Mouse (Mus musculus) thymus, adult 18-20 months (tissue): Measurements from ENCODE around the gene Gm49450.
"Not testable (repeated sequence)": the region's sequence is repeated elsewhere in the genome, so short reads cannot be mapped to it uniquely, and the experiment has no call there.

Experiments
- DNase-seq, 2 experiments: peaks; one replicate each; pipeline ENCODE4 v3.0.0; 2022; ENCODE audit warnings: mixed read lengths in 2 of 2

The Gm49450 gene

DNA sequence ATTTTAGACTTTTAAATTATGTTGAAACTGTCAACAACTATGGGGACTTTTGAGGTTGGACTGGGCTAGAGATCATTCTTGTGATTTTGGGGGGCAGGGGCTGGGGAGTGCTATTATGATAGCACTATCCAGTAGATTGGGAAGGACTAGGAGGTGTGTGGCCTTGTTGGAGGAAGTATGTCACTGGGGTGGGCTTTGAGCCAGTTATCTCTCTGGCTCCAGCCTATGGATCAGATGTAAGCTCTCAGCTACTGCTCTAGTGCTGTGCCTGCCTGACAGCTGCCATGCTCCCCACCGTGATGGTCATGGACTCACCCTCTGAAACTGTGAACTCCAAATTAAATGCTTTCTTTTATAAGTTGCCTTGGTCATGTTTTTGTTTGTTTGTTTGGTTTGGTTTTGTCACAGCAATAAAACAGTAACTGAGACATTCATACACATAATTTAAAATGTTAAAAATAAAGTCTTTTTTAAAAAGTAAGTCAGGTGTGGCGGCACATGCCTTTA, 30.3 kb downstream of the Gm49450 start:
- DNase-seq, result no peak

DNA sequence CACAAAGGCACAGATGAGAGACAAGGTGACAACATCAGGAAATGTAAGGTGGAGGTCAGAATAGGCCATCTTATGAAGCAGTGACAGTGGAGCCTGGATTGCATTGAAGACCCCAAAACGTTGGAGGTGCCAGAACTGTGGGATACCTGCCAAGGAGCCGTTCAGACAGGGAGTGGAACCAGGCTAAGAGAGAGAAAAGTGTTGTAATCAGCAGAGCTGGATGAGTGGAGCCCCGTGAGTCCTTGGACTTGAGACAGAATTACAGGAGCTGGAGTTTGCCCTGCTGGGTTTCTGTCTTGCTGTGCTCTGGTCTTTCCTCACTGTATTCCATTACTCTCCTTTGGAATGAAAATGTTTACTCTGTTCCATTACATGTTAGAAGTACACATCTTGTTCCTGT, 30.8 kb downstream of the Gm49450 start:
- DNase-seq, result no peak

GRCm38 (mm10) chr15:98921510-98921909, 31.8 kb downstream of the Gm49450 start:
- DNase-seq, result no peak

GRCm38 (mm10) chr15:98918499-98918895, 34.9 kb downstream of the Gm49450 start:
- not testable (repeated sequence) for DNase-seq

DNA sequence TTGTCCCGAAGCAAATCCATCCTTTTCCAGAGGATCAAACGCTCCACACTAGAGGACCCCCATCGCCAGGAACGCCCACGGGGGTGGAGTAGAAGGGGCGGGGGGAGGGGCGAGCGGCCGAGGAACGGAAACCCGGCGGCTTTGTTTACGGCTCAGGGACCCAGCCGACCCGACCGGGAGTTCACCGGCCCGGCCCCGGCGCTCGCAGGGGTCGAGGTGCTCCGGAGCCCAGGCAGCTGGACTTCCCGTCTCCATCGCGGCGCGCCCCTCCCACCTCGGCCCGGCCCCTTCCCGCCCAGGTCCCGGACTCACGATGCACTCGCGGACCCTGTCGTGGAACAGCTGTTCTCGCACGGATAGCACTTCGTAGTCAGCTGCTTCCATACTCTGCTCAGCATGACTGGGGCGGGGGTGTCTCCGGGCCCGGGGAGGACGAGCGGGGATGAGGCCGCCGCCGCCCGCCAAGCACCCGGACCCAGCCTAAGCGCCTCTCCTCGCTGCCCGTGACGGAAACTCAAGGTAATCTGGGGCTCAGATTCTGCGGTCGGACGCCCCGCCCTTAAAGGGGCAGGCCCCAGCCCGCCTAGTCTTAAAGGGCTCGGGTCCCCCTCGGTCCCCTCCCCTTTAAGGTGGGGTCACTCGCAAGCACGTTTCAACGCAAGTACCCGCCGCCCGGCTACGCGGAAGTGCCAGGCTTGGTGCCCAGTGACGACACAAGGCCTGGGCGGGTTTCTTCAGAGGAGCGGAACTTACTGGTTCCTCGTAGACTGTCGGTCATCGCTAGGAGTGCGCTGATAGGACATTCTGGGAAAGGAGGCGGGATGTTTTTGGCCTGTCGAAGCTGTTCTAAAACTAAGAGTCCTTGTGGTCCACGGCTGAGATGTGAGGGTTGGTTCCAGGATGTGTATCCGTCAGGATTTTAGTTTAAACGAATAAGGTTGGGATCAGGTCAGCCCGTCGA, 35.5 kb downstream of the Gm49450 start, which contains the start of gene Lmbr1l:
Gene Lmbr1l, minus strand, starts transcription at position 694 of the 961 bp plus-strand sequence.
- DNase-seq, result peak; percentile 100

- no peak for DNase-seq
These were observed 36.3 kb downstream of the Gm49450 start for GRCm38 (mm10) chr15:98917091-98917490.

DNA sequence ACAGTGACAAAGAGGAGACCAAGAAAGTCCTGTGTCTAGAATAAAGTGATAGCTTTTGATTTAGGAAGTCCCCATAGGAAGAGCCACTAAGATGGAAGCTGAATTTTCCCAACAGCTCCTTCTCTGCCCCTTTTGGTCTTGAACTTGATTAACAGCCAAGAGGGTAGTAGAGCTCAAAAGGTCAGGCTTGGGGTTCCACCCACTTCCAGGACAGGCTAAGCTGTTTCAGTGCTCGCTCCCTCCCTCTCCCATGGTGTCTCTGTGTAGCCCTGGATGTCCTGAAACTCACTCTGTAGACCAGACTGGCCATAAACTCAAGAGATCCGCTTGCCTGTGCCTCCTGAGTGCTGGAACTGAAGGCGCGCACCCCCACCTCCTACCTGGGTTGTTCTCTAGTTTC, 37.3 kb downstream of the Gm49450 start:
- DNase-seq, result no peak

DNA sequence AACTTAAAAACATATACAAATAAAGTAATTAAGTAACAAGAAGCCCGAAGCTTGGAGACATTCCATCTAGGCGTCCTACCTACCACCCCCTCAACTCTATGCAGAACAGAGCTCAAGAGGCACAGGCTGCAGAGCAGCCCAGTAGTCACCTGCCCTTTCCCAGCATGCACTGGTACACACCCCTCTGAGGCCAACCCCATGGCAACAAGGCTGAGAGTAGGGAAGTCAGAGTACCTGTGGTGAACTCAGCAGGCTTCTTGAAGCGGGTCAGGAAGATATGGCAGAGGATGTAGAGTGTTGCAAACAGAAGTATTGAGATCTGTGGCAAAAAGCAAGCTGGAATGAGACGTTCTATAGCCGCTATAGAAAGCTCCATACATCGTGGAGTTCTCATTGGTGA, 38.4 kb downstream of the Gm49450 start:
- DNase-seq, result no peak

- no peak for DNase-seq
These were observed 48.7 kb downstream of the Gm49450 start for GRCm38 (mm10) chr15:98904692-98905091.

GRCm38 (mm10) chr15:98902600-98902999, 50.8 kb downstream of the Gm49450 start:
- DNase-seq, result no peak

DNA sequence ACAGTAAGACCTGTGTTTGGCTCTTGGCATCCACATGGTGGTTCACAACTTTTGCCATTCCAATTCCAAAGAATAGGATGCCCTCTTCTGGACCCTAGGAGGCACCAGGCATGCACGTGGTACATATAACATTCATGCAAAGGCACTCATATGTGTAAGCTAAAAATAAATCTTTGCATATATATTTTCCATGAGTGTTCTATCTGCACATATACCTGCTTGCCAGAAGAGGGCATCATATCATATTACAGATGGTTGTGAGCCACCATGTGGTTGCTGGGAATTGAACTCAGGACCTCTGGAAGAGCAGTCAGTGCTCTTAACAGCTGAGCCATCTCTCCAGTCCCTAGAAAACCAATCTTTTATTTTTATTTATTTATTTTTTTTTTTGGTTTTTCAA, 51.8 kb downstream of the Gm49450 start:
- no peak for DNase-seq

GRCm38 (mm10) chr15:98897928-98898800, 55.2 kb downstream of the Gm49450 start, which contains the start of gene Dhh:
Gene Dhh, minus strand, starts transcription at chr15:98898540.
- no peak for DNase-seq

GRCm38 (mm10) chr15:98897495-98897894, 55.9 kb downstream of the Gm49450 start:
- no peak for DNase-seq

GRCm38 (mm10) chr15:98895635-98896589, 57.4 kb downstream of the Gm49450 start:
- no peak for DNase-seq

- DNase-seq, result no peak
These were observed 58.4 kb downstream of the Gm49450 start for GRCm38 (mm10) chr15:98894746-98895634.

GRCm38 (mm10) chr15:98893940-98894745, 59.2 kb downstream of the Gm49450 start, which contains the start of gene Rhebl1:
Gene Rhebl1, minus strand, starts transcription at chr15:98894540.
- no peak for DNase-seq

DNA sequence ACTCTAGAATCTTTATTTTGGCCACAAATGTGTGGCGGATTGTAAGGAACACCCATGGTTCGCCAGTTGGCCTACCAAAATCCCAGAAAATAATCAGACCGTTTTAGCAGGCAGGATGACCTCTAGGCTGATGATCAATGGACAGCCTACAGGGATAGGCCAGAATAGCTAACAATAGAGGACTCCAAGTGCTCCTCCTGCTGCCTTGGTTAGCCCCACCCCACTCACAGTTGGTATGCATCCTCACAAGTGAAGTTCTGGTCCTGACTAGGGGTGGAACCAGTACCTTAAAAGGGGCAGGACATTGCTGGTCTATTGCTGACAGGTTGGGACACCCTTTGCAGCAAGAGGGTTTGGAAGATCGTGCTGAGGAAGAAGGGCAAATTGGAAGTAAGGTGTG, 60.3 kb downstream of the Gm49450 start:
- DNase-seq, result no peak

GRCm38 (mm10) chr15:98891907-98892606, 61.3 kb downstream of the Gm49450 start:
- DNase-seq, result peak in 1 of 2 experiments; percentile 36

DNA sequence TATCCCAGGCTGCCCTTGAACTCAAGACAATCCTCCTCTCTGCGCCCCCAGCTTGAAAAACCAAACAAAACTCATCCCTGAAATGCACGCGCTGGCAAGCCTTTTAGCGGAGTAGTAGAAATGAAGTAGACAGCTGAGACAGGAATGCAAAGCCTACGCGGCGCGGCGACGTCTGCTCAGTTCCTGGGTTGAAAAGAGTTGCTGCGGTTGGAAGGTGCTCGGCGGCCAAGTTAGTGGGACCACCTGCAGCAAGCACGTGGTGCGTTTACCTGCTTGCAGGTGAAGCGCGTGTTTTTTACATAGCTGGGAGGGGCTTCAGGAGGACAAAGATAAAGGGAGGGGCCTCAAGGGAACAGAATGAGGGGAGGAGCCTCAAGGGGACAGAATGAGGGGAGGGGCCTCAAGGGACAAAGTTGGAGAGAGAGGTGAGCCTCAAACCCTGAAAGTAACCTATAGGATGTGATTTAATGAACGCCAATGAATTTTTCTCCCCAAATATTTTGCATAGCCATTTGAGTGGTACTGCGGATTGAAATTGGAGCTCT, 62.1 kb downstream of the Gm49450 start:
- no peak for DNase-seq
